Comparison of ENCODE assay signal across 14 mouse cellular contexts in the genomic region with DNA sequence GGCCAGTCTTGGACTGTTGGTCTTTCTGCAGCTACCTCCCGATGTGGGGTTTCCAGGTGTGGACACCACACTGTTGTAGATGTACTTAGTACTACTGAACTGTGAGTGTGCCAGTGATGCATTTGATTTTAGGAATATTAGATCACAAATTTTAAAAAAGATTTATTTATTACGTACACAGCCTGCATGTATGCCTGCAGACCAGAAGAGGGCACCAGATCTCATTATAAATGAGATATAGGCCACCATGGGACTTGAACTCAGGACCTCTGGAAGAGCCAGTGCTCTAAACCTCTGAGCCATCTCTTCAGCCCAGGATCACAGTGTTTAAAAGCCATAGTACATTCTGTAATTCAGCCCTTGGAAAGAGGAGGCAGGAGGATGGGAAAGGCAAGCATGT. TPM values are rescaled to one million over a fixed set of nuclear protein-coding genes. Genes with fewer than 3 reads are reported as not detected.
DNase-seq lines count a peak whose midpoint lies in the region; ATAC-seq and TF ChIP-seq lines count a peak whose summit lies in the region.
"Had no signal": no experiment of that assay in that cellular context is flagged by ENCODE, and none has a peak within 500 bp of the region (broad histone marks: within the 10 kb centered on the region; RNA-seq: fewer than 3 reads in every experiment).

No protein-coding gene starts in this region.

- H3K9me3 ChIP-seq in intestine, postnatal 0 days (ENCODE audit: control insufficient read depth) = no peaks in the 10 kb centered on the region
- no peaks in the 10 kb centered on the region for H3K9me3 ChIP-seq in intestine, embryonic 16.5 days (ENCODE audit: control insufficient read depth, low read length)
- H3K9me3 ChIP-seq: heart, embryonic 10.5 days; limb, embryonic 13.5 days; stomach, embryonic 15.5 days had no signal

- ATAC-seq in CD4-positive, CD25-positive, alpha-beta regulatory T cell, adult 4 months = no peak
- no peak for ATAC-seq in intestine, postnatal 0 days
- ATAC-seq in intestine, embryonic 16.5 days = no peak
- no peak for ATAC-seq in granulocyte monocyte progenitor cell, adult 5-6 weeks (replicated peaks; ENCODE audit: poor library complexity, severe bottlenecking)

- no peak overlapping the region for H3K4me2 ChIP-seq in intestine, postnatal 0 days (replicated peaks; ENCODE audit: low read depth)
- no peak overlapping the region for H3K4me2 ChIP-seq in intestine, embryonic 16.5 days (ENCODE audit: low read depth, low read length)
- H3K4me2 ChIP-seq: stomach, embryonic 15.5 days had no signal

- H3K9ac ChIP-seq in intestine, postnatal 0 days (ENCODE audit: low read depth, low read length) = no peak overlapping the region
- no peak overlapping the region for H3K9ac ChIP-seq in intestine, embryonic 16.5 days (ENCODE audit: low read depth, low read length)
- H3K9ac ChIP-seq: stomach, embryonic 15.5 days had no signal

- WGBS in intestine, postnatal 0 days = 88% methylated on average over 2 of the region's 2 CpGs
- WGBS in intestine, embryonic 16.5 days = 76% methylated on average over 2 of the region's 2 CpGs

- TF ChIP-seq POLR2A in testis, adult 2 months (IDR thresholded peaks at IDR 0.05; ENCODE audit: control insufficient read depth, low read depth, low read length) = no peak

- peaks cover 13% of the 10 kb centered on the region; the same call in 1 of the 2 replicates for H3K36me3 ChIP-seq in intestine, postnatal 0 days (ENCODE audit: control insufficient read depth, insufficient read depth)
- H3K36me3 ChIP-seq in intestine, embryonic 16.5 days (ENCODE audit: control insufficient read depth, insufficient read depth, low read length) = no peaks in the 10 kb centered on the region
- no peaks in the 10 kb centered on the region for H3K36me3 ChIP-seq in testis, adult 2 months (ENCODE audit: control insufficient read depth, insufficient read depth, low read length)

- peaks cover 5% of the 10 kb centered on the region for H3K4me1 ChIP-seq in intestine, postnatal 0 days (replicated peaks; ENCODE audit: control insufficient read depth, insufficient read depth, low read length)
- H3K4me1 ChIP-seq in intestine, embryonic 16.5 days (ENCODE audit: control insufficient read depth, insufficient read depth, low read length) = peaks cover 23% of the 10 kb centered on the region
- H3K4me1 ChIP-seq in testis, adult 2 months (ENCODE audit: control insufficient read depth, insufficient read depth, low read length) = peaks cover 32% of the 10 kb centered on the region

- peak; percentile 60 for TF ChIP-seq CTCF in intestine, postnatal 0 days (IDR thresholded peaks at IDR 0.05; ENCODE audit: low read depth)
- TF ChIP-seq CTCF in testis, adult 2 months (IDR thresholded peaks at IDR 0.05; ENCODE audit: control insufficient read depth, insufficient read depth, insufficient replicate concordance, low read depth, low read length) = no peak

- H3K27me3 ChIP-seq in intestine, postnatal 0 days (replicated peaks; ENCODE audit: control insufficient read depth, insufficient read depth, low read length) = no peaks in the 10 kb centered on the region; the same call in 1 of the 2 replicates
- H3K27me3 ChIP-seq in intestine, embryonic 16.5 days (replicated peaks; ENCODE audit: control insufficient read depth, insufficient read depth, low read length) = no peaks in the 10 kb centered on the region; the same call in 1 of the 2 replicates
- H3K27me3 ChIP-seq in testis, adult 2 months (ENCODE audit: control insufficient read depth, insufficient read depth, low read length) = no peaks in the 10 kb centered on the region

- no peak overlapping the region for H3K27ac ChIP-seq in intestine, postnatal 0 days (ENCODE audit: low read depth, low read length)
- no peak overlapping the region for H3K27ac ChIP-seq in intestine, embryonic 16.5 days (ENCODE audit: low read length)
- no peak overlapping the region for H3K27ac ChIP-seq in testis, adult 2 months (ENCODE audit: control insufficient read depth, insufficient read depth, low read depth, low read length)
- H3K27ac ChIP-seq: embryonic facial prominence, embryonic 13.5 days; heart, embryonic 10.5 days; limb, embryonic 13.5 days; stomach, embryonic 15.5 days had no signal

- H3K4me3 ChIP-seq in intestine, postnatal 0 days (ENCODE audit: low read depth, low read length) = no peak overlapping the region
- H3K4me3 ChIP-seq in intestine, embryonic 16.5 days (ENCODE audit: low read length) = no peak overlapping the region
- H3K4me3 ChIP-seq in testis, adult 2 months (ENCODE audit: control insufficient read depth, low read depth, low read length) = peak overlapping the region; percentile 84
- H3K4me3 ChIP-seq: stomach, embryonic 15.5 days had no signal

- peak; percentile 47 for DNase-seq in CD4-positive, CD25-positive, alpha-beta regulatory T cell, adult 2 months (ENCODE audit: low read depth, low spot score)
- DNase-seq in testis, postnatal 14 days (ENCODE audit: low spot score) = no peak
- DNase-seq in adrenal gland, postnatal 4 days (ENCODE audit: low spot score in 2 of 2) = no peak
- DNase-seq: kidney, postnatal 25 days; right cerebral cortex, postnatal 25 days had no signal

RNA-seq across cellular contexts. Expression of a gene that starts 3.2 kb away (rescaled TPM):
- polyA plus RNA-seq in CD4-positive, CD25-positive, alpha-beta regulatory T cell, adult 4 months (2017; shearing (Covaris generic)) = 10 to 100 TPM; 19.2 TPM
- 33.7 and 35.8 TPM in 2 replicates for polyA plus RNA-seq in intestine, postnatal 0 days (2015; fragmentation: Nextera tagmentation; extraction: Ambion mirVana)
- polyA plus RNA-seq in intestine, embryonic 16.5 days (2015; fragmentation: Nextera tagmentation; extraction: Ambion mirVana) = 68.9 and 72.3 TPM in 2 replicates
- polyA plus RNA-seq in testis, adult 2 months (2012; rRNA removed) = 130 and 147 TPM in 2 replicates
- 36.8 and 50.4 TPM in 2 replicates for total RNA-seq in granulocyte monocyte progenitor cell, adult 5-6 weeks (2014; fragmentation: Nextera tagmentation)
- 47.0 and 63.5 TPM in 2 replicates for total RNA-seq in granulocyte monocyte progenitor cell, adult 5-6 weeks (2017)
- total RNA-seq in adrenal gland, postnatal 4 days (2021) = 100 to 1,000 TPM in 1 of 2 experiments, 10 to 100 TPM in 1; 96.9 to 106 TPM

RNA-seq across cellular contexts. Expression of a gene that starts 4.0 kb away (rescaled TPM):
- polyA plus RNA-seq in CD4-positive, CD25-positive, alpha-beta regulatory T cell, adult 4 months (2017; shearing (Covaris generic)) = 10 to 100 TPM in 1 of 2 experiments, 1 to 10 TPM in 1; 6.8 to 11.2 TPM
- polyA plus RNA-seq in intestine, postnatal 0 days (2015; fragmentation: Nextera tagmentation; extraction: Ambion mirVana) = 12.3 and 12.7 TPM in 2 replicates
- polyA plus RNA-seq in intestine, embryonic 16.5 days (2015; fragmentation: Nextera tagmentation; extraction: Ambion mirVana) = 20.3 and 22.3 TPM in 2 replicates
- polyA plus RNA-seq in testis, adult 2 months (2012; rRNA removed) = 3.4 and 3.6 TPM in 2 replicates
- 8.1 and 10.5 TPM in 2 replicates for total RNA-seq in granulocyte monocyte progenitor cell, adult 5-6 weeks (2014; fragmentation: Nextera tagmentation)
- total RNA-seq in granulocyte monocyte progenitor cell, adult 5-6 weeks (2017) = 9.3 and 11.0 TPM in 2 replicates
- 10 to 100 TPM; 26.3 to 29.0 TPM for total RNA-seq in adrenal gland, postnatal 4 days (2021)

RNA-seq across cellular contexts. Expression of a gene that starts 30.2 kb away (rescaled TPM):
- 10 to 100 TPM; 57.3 to 60.0 TPM for polyA plus RNA-seq in CD4-positive, CD25-positive, alpha-beta regulatory T cell, adult 4 months (2017; shearing (Covaris generic))
- polyA plus RNA-seq in intestine, postnatal 0 days (2015; fragmentation: Nextera tagmentation; extraction: Ambion mirVana) = 9.2 and 11.2 TPM in 2 replicates
- 10.3 and 11.5 TPM in 2 replicates for polyA plus RNA-seq in intestine, embryonic 16.5 days (2015; fragmentation: Nextera tagmentation; extraction: Ambion mirVana)
- 2.8 and 4.5 TPM in 2 replicates for polyA plus RNA-seq in testis, adult 2 months (2012; rRNA removed)
- 9.6 and 14.6 TPM in 2 replicates for total RNA-seq in granulocyte monocyte progenitor cell, adult 5-6 weeks (2014; fragmentation: Nextera tagmentation)
- total RNA-seq in granulocyte monocyte progenitor cell, adult 5-6 weeks (2017) = 3.4 and 11.9 TPM in 2 replicates
- 10 to 100 TPM; 22.0 to 22.2 TPM for total RNA-seq in adrenal gland, postnatal 4 days (2021)

RNA-seq across cellular contexts. Expression of a gene that starts 31.4 kb away (rescaled TPM):
- 100 to 1,000 TPM; 142 to 182 TPM for polyA plus RNA-seq in CD4-positive, CD25-positive, alpha-beta regulatory T cell, adult 4 months (2017; shearing (Covaris generic))
- polyA plus RNA-seq in intestine, postnatal 0 days (2015; fragmentation: Nextera tagmentation; extraction: Ambion mirVana) = 19.8 and 22.8 TPM in 2 replicates
- 44.5 and 49.0 TPM in 2 replicates for polyA plus RNA-seq in intestine, embryonic 16.5 days (2015; fragmentation: Nextera tagmentation; extraction: Ambion mirVana)
- polyA plus RNA-seq in testis, adult 2 months (2012; rRNA removed) = 15.2 and 17.8 TPM in 2 replicates
- 110 and 118 TPM in 2 replicates for total RNA-seq in granulocyte monocyte progenitor cell, adult 5-6 weeks (2014; fragmentation: Nextera tagmentation)
- total RNA-seq in granulocyte monocyte progenitor cell, adult 5-6 weeks (2017) = 46.4 and 47.2 TPM in 2 replicates
- 10 to 100 TPM; 60.8 to 61.0 TPM for total RNA-seq in adrenal gland, postnatal 4 days (2021)
